Mouse (Mus musculus): Measurements from ENCODE around the gene Tubb5. TPM values are rescaled to one million over a fixed set of nuclear protein-coding genes. Genes with fewer than 3 reads are reported as not detected.

Gene Tubb5
- polyA plus RNA-seq, 1 experiment = 519 TPM

DNA sequence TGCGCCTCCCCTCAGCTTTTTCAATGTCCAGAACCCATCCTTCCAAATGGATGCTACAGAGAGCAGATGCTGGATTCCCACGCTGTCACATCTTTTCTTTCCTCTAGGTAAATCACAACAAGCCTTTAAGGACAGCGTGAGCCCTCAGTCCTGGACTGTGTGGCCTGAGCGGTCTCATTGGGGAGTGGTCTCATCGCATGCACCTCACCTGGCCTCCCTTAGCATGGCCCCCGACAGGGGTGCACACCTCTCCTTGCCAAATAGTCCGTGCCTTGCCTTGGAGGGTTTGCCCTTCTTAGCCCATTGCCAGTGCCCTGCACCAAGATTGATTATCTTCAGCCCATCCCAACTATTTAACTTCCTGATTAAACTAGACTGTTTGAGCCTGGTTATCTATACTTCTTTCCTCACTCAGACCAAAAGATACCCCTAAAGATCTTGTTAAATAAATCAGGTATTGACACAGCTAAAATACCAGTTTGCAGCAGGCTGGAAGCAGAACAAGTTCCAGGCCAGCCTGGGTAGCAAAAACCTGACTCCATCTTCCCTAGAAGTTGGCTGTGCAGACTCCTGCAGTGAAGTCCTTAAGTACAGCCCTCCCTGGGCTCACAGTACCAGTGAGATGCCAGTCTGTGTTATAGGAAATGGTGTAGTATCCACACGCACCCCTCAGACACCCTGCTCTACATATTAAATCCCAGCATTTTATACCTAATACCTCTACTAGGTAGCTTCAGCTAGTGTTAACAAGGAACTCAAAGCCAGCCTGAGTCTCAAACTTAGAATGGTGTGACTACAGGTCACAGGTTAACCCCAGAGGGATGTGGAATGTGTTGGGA lies 5.5 kb downstream of the Tubb5 start:
- DNase-seq (ENCODE audit: extremely low spot score in 1 of 2, low spot score in 1 of 2) = no peak

DNA sequence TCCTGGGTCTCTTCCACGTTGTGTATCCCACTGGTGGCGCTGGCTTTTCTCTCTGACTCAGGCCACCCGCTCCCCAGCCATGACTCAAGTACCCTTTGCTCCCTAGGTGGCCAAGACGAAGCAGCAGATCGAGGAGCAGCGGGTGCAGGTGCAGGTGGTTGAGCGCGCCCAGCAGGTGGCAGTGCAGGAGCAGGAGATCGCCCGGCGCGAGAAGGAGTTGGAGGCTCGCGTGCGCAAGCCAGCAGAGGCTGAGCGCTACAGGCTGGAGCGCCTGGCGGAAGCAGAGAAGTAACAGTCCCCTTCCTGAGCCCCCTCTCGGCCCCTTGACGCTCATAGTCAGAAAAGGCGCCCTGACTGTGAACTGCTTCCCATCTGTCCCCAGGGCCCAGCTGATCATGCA lies 8.4 kb downstream of the Tubb5 start:
- peak in 1 of 2 experiments; percentile 86 for DNase-seq (ENCODE audit: extremely low spot score in 1 of 2, low spot score in 1 of 2)

DNA sequence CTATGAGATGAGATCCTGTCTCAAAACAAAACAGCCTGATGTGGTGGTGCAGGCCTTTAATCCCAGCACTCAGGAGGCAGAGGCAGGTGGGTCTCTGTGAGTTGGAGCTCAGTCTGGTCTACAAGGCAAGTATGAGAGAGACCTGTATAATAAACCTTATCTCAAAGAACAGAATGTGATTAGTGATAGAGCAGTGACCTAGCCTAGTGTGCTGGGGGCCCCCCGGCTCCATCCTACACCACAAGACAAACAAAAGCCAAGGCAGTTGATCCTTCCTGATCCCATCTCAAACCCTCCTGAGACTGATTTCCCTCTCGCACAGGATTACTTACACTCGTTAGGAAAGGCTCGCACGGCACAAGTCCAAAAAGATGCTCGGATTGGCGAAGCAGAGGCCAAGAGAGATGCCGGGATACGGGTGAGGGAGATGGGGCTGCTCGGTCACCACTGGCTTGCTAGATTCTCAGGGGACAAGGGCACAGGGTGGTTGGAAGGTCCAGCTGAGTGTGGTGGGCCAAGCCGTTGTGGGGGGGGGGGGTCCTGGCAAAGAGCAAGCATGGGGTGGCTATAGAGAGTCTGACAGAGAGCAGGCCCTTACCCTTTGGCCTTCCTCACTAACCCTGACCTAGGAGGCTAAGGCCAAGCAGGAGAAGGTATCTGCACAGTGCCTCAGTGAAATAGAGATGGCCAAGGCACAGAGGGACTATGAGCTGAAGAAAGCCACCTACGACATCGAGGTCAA lies 12.8 kb downstream of the Tubb5 start:
- DNase-seq (ENCODE audit: extremely low spot score in 1 of 2, low spot score in 1 of 2) = no peak

DNA sequence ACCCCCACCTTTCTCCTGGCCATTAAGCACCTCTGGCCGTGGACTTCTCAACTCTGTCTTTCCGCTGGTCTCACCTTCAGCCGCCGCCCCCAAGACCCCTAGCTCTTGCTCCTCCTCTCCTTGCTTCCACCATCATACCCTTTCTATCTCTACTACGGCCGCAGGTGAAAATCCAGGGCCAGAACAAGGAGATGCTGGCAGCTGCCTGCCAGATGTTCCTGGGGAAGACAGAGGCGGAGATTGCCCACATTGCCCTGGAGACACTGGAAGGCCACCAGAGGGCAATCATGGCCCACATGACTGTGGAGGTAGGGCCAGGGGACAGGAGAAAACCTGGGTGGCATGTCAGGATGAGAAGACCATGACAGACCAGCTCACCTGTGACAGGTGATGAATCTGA lies 13.7 kb downstream of the Tubb5 start:
- no peak for DNase-seq (ENCODE audit: extremely low spot score in 1 of 2, low spot score in 1 of 2)

DNA sequence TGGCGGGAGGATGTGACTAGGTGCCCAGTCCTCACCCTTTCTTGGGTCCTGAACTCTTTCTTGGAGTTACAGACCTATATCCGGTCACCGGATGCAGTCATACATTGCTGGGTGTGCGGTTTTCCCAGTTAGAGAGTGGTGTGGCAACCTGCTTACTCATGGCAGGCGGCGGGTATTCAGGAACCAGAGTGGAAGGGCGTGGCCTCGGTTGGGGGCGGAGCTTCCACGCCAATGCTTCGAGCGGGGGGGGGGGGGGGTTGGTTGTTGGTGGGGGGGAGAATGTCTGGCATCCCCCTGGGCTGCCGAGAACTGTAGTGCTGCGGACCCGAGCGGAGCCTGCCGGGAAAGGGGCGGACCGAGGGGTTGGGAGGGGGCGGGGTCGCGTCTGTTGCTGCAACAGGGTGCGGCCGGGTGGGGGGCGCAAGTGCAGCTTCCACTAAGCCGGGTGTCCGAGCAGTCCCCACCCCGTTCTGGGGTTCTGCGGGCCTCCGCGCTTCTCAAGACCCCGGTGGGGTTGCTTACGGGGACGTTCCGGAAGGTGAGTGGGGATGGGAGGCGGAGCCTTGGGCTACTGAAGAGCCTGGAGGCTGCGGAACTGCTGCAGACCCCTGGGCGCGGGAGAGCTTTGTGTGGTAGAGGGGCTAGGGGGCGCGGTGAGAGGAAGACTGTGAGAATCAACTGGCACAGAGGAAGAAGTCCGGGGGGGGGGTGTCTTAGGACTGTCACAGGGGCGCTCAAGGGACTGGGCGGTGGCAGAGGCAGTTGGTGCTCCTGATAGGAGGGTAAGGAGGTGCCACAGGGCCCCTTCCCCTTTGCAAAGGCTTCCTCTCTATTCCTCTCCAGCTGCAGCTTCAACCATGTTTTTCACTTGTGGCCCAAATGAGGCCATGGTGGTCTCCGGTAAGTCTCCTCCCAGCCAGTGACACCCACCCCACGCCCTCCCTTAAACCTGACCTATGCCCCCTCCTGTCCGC lies 14.9 kb downstream of the Tubb5 start, which contains the start of gene Flot1:
Gene Flot1, plus strand, starts transcription at position 267 of the 974 bp plus-strand sequence.
- DNase-seq (ENCODE audit: extremely low spot score in 1 of 2, low spot score in 1 of 2) = peak in 1 of 2 experiments; percentile 79

DNA sequence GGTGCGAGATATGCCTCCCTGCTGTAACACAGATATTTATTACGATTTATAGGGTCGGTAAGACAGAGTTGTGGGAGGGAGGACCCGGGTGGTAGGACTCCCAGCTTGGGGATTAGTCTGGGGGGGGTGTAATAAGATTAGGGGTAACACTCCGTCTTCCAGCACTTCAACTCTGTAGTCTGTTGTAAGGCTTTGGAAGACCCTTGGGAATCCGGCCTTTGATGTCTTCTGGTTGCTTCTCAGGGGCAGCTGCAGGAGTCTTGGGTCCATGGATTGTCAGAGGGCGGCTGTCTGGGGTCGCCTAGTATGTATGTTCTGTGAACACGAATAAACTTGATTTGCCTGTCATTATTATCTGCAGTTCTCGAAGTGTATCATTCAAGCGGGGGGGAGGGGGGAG lies 15.5 kb downstream of the Tubb5 start:
- no peak for DNase-seq (ENCODE audit: extremely low spot score in 1 of 2, low spot score in 1 of 2)

DNA sequence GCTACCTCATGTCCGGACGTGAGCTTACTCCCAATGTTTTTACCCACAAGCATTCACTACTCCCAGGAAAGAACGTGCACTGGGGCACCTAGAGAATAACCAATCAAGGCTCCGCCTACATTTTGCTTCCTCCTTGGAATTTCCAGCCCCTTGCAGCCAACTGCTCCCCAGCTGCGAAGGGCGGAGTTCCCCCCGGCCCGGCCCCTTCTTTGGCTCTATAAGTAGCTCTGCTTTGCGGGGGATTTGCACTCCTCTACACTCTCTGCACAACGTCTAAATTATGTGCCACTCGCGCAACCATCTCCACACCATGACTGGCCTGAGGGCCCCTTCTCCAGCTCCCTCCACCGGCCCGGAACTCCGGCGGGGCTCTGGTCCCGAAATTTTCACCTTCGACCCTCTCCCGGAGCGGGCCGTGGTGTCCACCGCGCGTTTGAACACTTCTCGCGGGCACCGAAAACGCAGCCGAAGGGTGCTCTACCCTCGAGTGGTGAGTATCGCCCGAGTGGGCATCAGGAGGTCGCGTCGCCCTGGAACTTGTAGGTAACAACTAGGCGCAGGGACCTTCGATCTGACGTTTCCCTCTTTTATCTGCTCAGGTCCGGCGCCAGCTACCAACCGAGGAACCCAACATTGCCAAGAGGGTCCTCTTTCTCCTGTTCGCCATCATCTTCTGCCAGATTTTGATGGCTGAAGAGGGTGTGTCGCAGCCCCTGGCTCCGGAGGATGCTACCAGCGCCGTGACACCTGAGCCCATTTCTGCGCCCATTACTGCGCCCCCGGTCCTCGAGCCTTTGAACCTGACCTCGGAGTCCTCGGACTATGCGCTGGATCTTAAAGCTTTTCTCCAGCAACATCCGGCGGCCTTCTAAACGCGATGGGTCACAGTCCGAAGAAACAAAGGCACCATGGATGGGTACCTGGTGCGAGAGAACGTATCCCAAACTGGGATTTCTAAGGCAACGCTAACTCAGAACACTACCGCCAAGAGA lies 16.4 kb downstream of the Tubb5 start, which contains the start of gene Ier3:
Gene Ier3, plus strand, starts transcription at position 246 of the 992 bp plus-strand sequence.
- DNase-seq (ENCODE audit: extremely low spot score in 1 of 2, low spot score in 1 of 2) = peak; percentile 59 to 80

DNA sequence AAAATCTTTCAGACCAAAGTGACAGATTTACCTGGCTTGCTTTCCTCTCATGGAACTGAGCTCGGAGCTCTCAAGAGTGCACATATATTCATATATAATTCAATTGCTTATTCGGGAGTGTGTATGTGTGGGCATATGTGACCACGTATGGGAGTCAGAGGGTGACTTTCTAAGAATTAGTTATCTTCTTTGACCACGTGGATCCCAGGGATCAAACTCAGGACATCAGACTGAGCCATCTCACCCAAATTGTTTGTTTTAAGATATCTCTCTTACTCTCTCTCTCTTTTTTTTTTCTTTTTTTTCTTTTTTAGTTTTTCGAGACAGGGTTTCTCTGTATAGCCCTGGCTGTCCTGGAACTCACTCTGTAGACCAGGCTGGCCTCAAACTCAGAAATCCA lies 18.0 kb downstream of the Tubb5 start:
- no peak for DNase-seq (ENCODE audit: extremely low spot score in 1 of 2, low spot score in 1 of 2)

DNA sequence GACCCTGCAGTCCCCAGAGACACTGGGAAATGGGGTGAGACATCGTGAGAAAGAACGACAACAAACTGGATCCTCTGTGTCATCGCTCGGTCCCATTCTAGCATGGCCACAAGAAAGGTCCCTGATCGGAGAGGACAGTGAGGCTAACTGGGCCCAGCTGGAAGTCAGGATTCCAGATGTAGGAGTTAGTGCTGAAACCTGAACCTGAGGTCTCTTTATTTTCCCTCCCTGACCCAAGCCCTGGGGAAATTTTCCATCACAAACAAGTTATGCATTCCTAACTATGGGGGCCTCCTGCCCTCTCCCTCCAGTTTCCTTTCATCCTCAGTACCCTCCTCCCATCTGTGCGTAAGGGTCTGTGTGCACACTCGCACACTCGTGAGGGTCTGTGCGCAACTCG lies 20.9 kb downstream of the Tubb5 start:
- no peak for DNase-seq (ENCODE audit: extremely low spot score in 1 of 2, low spot score in 1 of 2)

DNA sequence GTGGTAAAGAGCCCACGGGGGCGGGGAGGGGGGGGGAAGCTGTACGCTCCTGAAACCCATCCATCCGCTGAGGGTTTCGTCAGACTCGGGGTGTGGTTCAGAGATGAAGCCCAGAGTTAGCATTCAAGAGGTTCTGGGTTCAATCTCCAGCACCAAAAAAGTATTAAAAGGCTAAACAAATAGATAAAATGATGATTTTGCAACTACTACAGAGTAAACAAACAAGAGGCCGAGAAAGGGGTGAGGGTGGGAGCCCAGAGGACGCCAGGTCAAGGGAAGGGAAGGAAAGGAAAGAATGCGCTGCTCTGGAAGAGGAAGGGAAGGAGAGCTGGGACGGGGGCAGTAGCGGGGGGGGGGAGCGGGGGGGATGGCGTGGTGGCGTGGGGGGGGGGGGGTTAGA lies 21.4 kb downstream of the Tubb5 start:
- no peak for DNase-seq (ENCODE audit: extremely low spot score in 1 of 2, low spot score in 1 of 2)

DNA sequence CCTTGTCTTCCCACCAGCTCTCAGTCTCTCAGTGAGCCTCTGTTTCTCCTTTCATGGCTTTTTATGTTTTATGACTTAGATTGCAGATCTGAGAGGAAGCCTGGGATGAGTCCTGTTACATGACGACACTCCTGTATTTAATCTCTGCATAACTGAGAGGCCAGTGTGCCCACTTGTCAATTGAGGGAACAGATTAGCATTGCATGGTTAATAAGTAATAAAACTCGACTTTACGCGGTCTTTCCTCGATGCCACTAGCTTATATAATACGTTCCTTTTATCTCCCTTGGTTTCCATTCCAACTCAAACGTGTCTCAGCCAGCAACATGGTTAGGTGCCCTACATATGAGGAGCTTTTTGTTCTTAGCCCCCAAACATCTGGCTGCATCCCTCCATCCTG lies 22.3 kb downstream of the Tubb5 start:
- DNase-seq (ENCODE audit: extremely low spot score in 1 of 2, low spot score in 1 of 2) = no peak

DNA sequence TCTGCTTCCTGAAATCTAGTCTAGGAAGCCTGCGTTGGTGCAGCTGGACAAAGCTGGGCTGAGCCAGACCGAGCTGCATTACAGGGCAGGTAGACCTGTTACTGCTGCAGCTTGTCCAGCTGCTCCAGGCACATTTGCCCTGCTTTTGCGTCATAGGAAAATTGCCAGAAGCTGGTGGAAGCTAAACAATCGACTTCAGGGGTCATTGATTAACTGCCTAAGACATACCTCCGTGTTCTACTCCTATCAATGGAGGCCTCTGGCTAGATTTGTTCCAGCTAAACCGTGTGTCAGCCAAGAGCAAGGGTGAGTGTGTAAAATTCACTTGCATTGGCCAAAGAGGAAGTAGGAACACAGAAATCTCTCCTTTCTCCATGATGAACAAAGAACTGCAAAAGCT lies 23.4 kb downstream of the Tubb5 start:
- DNase-seq (ENCODE audit: extremely low spot score in 1 of 2, low spot score in 1 of 2) = no peak

DNA sequence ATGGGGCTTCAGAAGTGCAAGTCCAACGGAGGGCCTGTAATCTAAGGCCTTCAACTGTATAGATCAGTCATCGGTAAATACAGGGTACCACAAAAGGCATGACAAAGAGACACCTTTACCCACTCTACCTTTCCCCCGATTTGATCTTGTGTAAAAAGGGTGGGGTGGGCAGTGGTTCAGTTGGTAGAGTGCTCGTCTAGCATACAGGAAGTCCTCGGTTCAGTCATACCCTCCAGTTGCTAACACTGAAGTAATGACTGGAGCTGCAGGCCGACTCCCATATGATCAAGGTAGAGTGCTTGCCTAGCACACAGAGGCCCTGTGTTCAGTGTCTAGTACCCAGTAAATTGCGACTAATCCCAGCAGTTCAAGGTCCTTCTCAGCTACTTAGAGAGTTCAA lies 24.5 kb downstream of the Tubb5 start:
- DNase-seq (ENCODE audit: extremely low spot score in 1 of 2, low spot score in 1 of 2) = no peak

DNA sequence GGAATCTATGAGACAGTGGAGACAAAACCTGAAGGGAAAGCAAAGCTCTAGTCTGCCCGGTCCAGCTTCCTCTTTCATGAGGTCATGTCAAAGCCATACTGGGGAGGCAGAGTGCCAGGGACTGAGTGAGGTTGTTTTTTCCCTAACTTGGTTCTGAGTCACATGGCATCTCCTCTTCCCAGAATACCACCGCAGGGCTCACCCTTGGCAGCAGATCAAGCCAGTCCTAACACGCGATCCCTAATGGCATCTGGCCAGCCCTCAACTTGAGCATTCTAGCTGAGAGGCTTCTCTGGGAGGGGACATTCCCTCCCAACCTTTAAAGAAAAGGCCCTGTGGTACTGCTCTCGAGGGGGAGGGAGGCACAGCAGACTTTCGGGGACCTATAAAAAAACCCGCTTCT lies 24.9 kb downstream of the Tubb5 start:
- DNase-seq (ENCODE audit: extremely low spot score in 1 of 2, low spot score in 1 of 2) = peak in 1 of 2 experiments; percentile 68

DNA sequence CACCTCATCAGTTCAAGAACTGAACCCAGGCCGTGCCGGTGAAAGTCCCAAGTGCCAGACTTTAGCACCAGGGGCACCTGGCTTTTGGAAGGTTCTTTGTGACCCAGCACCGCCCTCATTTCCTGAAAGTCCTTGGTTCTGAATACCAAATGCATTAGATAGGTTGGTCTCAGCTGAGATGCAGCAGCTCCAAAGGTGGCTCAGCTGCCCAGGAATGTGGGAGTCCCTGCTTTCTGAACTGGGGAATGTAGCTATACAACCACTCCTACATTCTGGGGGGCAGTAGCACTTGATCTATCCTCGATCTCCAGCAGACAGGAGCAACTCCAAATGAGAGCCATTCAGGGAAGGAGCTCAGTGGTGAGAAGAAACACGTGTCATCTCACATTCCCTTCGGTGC lies 25.4 kb downstream of the Tubb5 start:
- DNase-seq (ENCODE audit: extremely low spot score in 1 of 2, low spot score in 1 of 2) = no peak

DNA sequence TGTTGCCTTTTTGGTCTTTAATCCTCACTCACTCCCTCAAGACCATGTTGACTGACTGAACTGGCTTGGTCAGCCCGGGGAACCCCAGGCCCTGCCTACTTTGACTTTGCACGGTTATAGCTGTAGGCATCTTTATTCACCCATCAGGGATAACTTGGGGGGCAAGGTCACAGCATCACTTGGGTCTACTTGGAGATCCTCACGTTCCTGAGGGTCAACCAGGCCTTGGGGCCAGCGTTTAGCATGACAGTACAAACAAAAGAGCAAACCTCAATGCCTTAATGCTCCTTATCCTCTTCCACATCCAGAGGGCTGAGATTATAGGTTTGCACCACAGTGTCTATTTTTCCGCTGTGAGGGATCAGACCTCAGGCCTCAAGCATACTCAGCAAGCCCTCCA lies 25.8 kb downstream of the Tubb5 start:
- DNase-seq (ENCODE audit: extremely low spot score in 1 of 2, low spot score in 1 of 2) = no peak

DNA sequence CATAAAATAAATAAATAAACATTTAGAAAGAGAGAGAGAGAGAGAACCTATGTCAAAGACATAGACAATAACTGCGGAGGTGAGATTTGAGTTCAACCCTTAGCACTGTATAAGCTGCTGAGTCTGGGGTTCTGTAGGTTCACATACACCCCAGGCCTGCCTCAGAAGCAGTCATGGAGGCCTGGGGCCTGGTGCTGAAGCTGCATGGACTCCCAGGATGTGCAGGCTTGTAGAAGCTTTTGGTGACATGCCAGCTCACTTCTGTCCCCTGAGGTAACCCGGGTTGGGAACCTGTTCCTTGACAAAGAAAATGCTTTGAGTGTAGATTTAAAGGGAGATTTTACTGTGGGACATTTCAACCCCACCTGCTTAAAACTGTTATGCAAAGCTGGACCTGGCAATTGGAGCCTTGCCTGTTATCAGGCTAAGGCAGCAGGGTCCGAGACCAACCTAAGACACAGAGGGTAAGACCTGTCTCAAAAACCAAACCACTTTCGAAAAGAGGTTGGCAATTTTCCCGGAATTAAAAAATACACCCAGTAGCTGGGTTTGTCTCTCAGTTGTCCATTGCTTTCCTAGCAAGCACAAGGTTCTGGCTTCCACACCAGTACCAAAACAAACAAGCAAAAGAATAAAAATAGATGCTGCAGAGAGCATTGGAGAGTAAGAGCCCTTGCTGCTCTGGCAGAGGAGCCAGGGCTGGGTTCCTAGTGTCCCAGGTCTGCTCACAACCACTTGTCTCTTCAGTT lies 27.0 kb downstream of the Tubb5 start:
- DNase-seq (ENCODE audit: extremely low spot score in 1 of 2, low spot score in 1 of 2) = no peak

DNA sequence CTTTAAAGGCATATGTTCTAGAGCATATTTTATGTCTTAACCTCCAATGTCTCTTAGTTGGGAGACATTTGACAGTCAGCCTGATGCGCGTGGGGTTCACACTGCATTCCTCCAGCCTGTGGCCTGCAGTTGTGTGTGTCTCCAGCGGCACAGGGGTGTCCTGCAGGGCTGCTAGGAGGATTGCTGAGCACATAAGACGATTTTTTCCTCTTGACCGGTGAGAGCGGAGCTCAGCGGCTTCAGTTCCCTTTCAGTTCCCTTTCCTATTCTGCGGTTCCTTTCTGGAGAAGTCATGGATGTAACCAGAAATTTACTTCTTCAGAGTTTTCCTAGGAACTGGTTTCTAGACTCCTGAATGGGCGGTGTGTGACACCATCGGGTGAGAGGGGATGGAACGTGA lies 28.7 kb downstream of the Tubb5 start:
- DNase-seq (ENCODE audit: extremely low spot score in 1 of 2, low spot score in 1 of 2) = no peak

DNA sequence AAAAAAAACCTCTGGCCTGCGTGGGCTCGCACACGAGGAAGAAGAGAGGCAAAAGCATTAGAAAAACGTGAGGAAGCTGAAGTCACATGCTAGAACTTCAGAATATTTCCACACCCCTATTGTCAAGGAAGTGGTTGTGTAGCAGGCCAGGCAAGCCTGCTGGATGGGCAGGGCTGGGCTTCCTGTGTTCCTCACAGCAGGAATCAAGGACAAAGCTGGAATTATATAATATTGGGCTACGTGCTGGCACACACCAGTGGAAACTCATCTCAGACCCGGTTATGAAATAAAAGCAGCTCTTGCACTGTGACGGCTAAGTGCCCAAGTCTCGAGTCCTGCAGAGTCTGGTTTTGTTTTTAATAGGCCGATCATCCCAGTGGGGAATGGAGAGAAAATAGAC lies 30.0 kb downstream of the Tubb5 start:
- DNase-seq (ENCODE audit: extremely low spot score in 1 of 2, low spot score in 1 of 2) = no peak
